Mouse (Mus musculus): ENCODE measurements around the gene Rtn4. TPM values are rescaled to one million over a fixed set of nuclear protein-coding genes. Genes with fewer than 3 reads are reported as not detected.

The Rtn4 gene
- 43.7 and 59.6 TPM in 2 replicates for polyA plus RNA-seq (2012; rRNA removed)

DNA sequence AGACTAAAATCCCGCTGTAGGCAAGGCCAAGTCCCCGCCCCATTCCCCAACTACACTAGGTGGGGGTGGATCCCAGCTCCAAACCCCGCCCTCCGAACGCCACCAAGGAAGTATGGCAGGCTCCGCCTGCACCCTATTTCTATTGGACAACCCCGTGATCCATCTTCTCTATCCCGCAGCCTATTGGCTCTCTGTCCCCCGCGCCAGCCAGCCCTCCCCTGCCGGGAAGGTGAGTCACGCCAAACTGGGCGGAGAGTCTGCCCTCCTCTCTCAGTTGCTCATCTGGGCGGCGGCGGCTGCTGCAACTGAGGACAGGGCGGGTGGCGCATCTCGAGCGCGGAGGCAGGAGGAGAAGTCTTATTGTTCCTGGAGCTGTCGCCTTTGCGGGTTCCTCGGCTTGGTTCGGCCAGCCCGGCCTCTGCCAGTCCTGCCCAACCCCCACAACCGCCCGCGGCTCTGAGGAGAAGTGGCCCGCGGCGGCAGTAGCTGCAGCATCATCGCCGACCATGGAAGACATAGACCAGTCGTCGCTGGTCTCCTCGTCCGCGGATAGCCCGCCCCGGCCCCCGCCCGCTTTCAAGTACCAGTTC lies at the start of gene Rtn4:
Gene Rtn4, plus strand, starts transcription at position 265 of the 590 bp plus-strand sequence.

Other genes with a start within 250 kb of the Rtn4 start
- 11.5 and 13.0 TPM in 2 replicates for gene Prorsd1, start 177.9 kb upstream of the Rtn4 start, polyA plus RNA-seq (2012; rRNA removed)
- gene Mtif2, start 166.5 kb upstream of the Rtn4 start, polyA plus RNA-seq (2012; rRNA removed) = 12.7 and 14.8 TPM in 2 replicates
- 0.04 and 0.05 TPM in 2 replicates for gene Clhc1, start 145.0 kb upstream of the Rtn4 start, polyA plus RNA-seq (2012; rRNA removed)
- gene Rps27a, start 144.8 kb upstream of the Rtn4 start, polyA plus RNA-seq (2012; rRNA removed) = 777 and 798 TPM in 2 replicates
- 0.07 TPM in 2 replicates for gene 4931440F15Rik, start 132.7 kb downstream of the Rtn4 start, polyA plus RNA-seq (2012; rRNA removed)

Measured in liver, embryonic 18 days (tissue).